Mouse (Mus musculus) lung, postnatal 0 days (tissue): ENCODE data around the gene Gpr33. TPM values are rescaled to one million over a fixed set of nuclear protein-coding genes. Genes with fewer than 3 reads are reported as not detected.

ENCODE experiments used
- ATAC-seq: fragments of 200-750 bp; cut with Nextera tagmentation; 2 replicates; pipeline ENCODE4 v1.8.0; 2017; ENCODE audit warnings: moderate library complexity
- DNase-seq: peaks from one replicate; pipeline ENCODE4 v3.0.0-alpha.2; 2016; ENCODE audit warnings: low spot score
- H3K27ac ChIP-seq: fragments of 300-500 bp; sonication (generic); 2 replicates; pipeline ENCODE4 v1.5.1; 2014; ENCODE audit warnings: antibody characterized with exemption, mild to moderate bottlenecking, low read length, mixed read lengths
- H3K27me3 ChIP-seq: fragments of 300-500 bp; sonication (generic); replicated peaks from 2 replicates; pipeline ENCODE4 v1.6.1; 2014; ENCODE audit warnings: low read length, mixed read lengths; ENCODE audit not compliant: insufficient read depth
- H3K36me3 ChIP-seq: fragments of 300-500 bp; sonication (generic); 2 replicates; pipeline ENCODE4 v1.6.1; 2014; ENCODE audit warnings: low read length, mixed read lengths; ENCODE audit not compliant: insufficient read depth
- H3K4me1 ChIP-seq: fragments of 300-500 bp; sonication (generic); 2 replicates; pipeline ENCODE4 v1.6.1; 2014; ENCODE audit warnings: antibody characterized with exemption, low read depth, low read length, mixed read lengths; ENCODE audit not compliant: insufficient read depth
- H3K4me2 ChIP-seq: fragments of 300-500 bp; sonication (generic); replicated peaks from 2 replicates; pipeline ENCODE4 v1.6.1; 2014; ENCODE audit warnings: low read depth, mild to moderate bottlenecking, low read length, moderate library complexity, mixed read lengths
- H3K4me3 ChIP-seq: fragments of 300-500 bp; sonication (generic); 2 replicates; pipeline ENCODE4 v1.5.1; 2014; ENCODE audit warnings: low read depth, low read length
- H3K9ac ChIP-seq: fragments of 300-500 bp; sonication (generic); replicated peaks from 2 replicates; pipeline ENCODE4 v1.6.1; 2014; ENCODE audit warnings: low read depth, mild to moderate bottlenecking
- H3K9me3 ChIP-seq: fragments of 300-500 bp; sonication (generic); 2 replicates; pipeline ENCODE4 v1.6.1; 2016; ENCODE audit warnings: low read length, mixed read lengths
- CTCF ChIP-seq: IDR thresholded peaks from 2 replicates; pipeline ENCODE4 v1.5.1; 2016; ENCODE audit warnings: antibody characterized with exemption, mild to moderate bottlenecking
- EP300 ChIP-seq: IDR thresholded peaks from 2 replicates; pipeline ENCODE4 v1.6.1; 2016; ENCODE audit warnings: antibody characterized with exemption, mild to moderate bottlenecking, control low read depth
- WGBS: fragments of 180-500 bp; shearing (Covaris S2); extraction: QIAGEN DNeasy Blood & Tissue Kit; methylation state at CpG from one replicate; pipeline ENCODE4 v1.1.7; 2014; 5-methylcytosine and 5-hydroxymethylcytosine counted together
- polyA plus RNA-seq: library from polyadenylated mRNA; unstranded; fragments of >200 nt; fragmentation: Nextera tagmentation; extraction: Ambion mirVana; gene quantifications from 2 replicates; pipeline ENCODE4 v1.2.1, GENCODE M21; 2015

Gene Gpr33
- polyA plus RNA-seq, 1 experiment from 2014 or later: not detected

DNA sequence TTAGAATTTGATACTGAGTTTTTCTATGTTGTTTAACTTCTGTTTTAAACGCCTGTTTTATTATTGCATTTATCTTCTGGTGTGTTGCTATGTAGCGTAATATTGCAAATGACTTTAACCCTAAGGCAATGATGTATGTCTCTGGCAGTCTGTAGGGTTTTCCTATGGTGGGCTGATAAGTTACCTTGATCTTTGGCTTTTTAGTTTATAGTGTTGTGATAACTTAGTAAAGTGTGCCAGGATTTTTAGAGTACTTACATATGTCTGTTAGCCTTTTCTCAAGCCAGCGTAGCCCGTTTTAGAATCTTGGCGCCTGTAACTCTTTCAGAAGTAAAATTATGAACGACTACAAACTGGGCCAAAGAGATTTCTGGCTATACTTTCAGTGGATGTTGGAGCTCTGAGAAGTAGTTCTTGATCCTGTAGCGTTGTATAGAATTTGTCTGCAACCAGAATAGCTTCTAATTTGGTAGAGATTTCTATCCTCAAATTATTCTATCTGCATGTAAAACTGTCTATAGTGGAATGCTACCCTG is 13.3 kb downstream of the Gpr33 start:
- no peak for ATAC-seq
- Histone ChIP-seq H3K27ac (no peak overlapping the region), H3K4me3 (no peak overlapping the region), H3K9ac (no peak overlapping the region), H3K4me2 (no peak overlapping the region), H3K4me1 (no peaks in the 10 kb centered on the region), H3K27me3 (no peaks in the 10 kb centered on the region), H3K36me3 (no peaks in the 10 kb centered on the region), H3K9me3 (no peaks in the 10 kb centered on the region)
- DNase-seq: peak; percentile 32
- TF ChIP-seq CTCF (no peak), EP300 (no peak)
- 52% methylated on average over 7 of the region's 7 CpGs for WGBS

GRCm38 (mm10) chr12:52014044-52014443 is 13.8 kb downstream of the Gpr33 start:
- Histone ChIP-seq H3K9ac (no peak overlapping the region), H3K36me3 (no peaks in the 10 kb centered on the region), H3K27ac (no peak overlapping the region), H3K4me2 (no peak overlapping the region), H3K27me3 (no peaks in the 10 kb centered on the region), H3K4me3 (no peak overlapping the region), H3K4me1 (no peaks in the 10 kb centered on the region), H3K9me3 (no peaks in the 10 kb centered on the region)
- ATAC-seq (peak; percentile 37; the same call in 1 of the 2 replicates), DNase-seq (peak; percentile 61)
- WGBS: 46% methylated on average over 11 of the region's 11 CpGs
- no peak for TF ChIP-seq EP300
- no peak for TF ChIP-seq CTCF

DNA sequence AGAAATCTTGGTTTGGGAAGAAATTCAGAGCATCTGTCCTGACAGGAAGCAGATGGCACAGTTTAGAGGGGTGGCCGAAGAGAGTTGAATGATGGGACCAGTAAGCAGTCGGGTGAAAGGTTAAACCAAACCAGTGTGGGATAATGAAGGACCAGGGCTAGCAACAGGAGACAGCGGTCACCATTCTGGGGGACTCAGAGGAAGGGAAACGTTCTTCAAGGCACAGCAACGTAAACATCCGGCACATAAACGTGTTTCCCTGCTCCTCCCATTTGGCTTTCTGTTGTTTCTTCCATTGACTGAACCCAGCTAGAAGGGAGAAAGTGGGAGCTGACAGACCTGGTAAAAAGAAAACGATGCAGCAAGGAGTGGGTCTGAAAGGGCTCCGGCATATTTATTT is 14.6 kb downstream of the Gpr33 start:
- Histone ChIP-seq H3K27ac (no peak overlapping the region), H3K36me3 (no peaks in the 10 kb centered on the region), H3K4me2 (peak overlapping the region; percentile 15; the same call in 1 of the 2 replicates), H3K4me1 (no peaks in the 10 kb centered on the region), H3K4me3 (no peak overlapping the region), H3K9me3 (no peaks in the 10 kb centered on the region), H3K27me3 (no peaks in the 10 kb centered on the region), H3K9ac (no peak overlapping the region)
- ATAC-seq: 0 out of 2 replicates have a peak, but pooled peaks have one; percentile 16
- TF ChIP-seq CTCF: no peak
- TF ChIP-seq EP300: no peak
- 20% methylated on average over 9 of the region's 9 CpGs for WGBS
- peak; percentile 59 for DNase-seq

DNA sequence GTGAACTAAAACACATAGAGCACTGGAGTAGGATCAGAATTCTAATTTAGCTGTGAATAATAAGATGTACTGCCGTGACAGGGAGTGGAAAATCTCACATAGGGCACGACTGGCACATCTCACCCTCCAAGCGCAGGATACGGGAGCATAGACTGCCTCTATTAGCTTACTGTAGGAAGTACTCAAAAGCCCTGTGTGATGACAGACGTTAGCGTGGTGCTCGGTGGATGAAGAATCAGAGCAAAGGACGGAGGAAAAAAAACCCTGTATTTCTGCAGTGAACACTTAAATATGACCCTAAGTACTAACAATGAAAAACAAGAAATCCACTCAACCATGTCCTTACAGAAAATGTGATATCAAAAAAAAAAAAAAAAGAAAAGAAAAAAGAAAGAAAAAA is 15.7 kb downstream of the Gpr33 start:
- H3K27ac ChIP-seq: no peak overlapping the region
- WGBS: 42% methylated on average over 8 of the region's 8 CpGs

GRCm38 (mm10) chr12:52010630-52010961 is 17.3 kb downstream of the Gpr33 start:
- DNase-seq (peak; percentile 71), ATAC-seq (no peak)
- no peaks in the 10 kb centered on the region for H3K27me3 ChIP-seq
- H3K4me3 ChIP-seq: no peak overlapping the region
- 48% methylated on average over 2 of the region's 2 CpGs for WGBS
- no peak overlapping the region for H3K27ac ChIP-seq
- H3K36me3 ChIP-seq: no peaks in the 10 kb centered on the region
- peak overlapping the region; percentile 28; the same call in 1 of the 2 replicates for H3K4me2 ChIP-seq
- H3K9me3 ChIP-seq: no peaks in the 10 kb centered on the region
- no peaks in the 10 kb centered on the region; the same call in 1 of the 2 replicates for H3K4me1 ChIP-seq
- no peak for TF ChIP-seq EP300
- peak; percentile 64 for TF ChIP-seq CTCF
- no peak overlapping the region for H3K9ac ChIP-seq

More for the DNA sequence above, 15.7 kb downstream of the Gpr33 start:
- Histone ChIP-seq H3K4me3 (no peak overlapping the region), H3K4me1 (no peaks in the 10 kb centered on the region), H3K4me2 (no peak overlapping the region), H3K9ac (no peak overlapping the region), H3K27me3 (no peaks in the 10 kb centered on the region), H3K36me3 (no peaks in the 10 kb centered on the region), H3K9me3 (no peaks in the 10 kb centered on the region)
- no peak for ATAC-seq
- no peak for DNase-seq
- no peak for TF ChIP-seq CTCF
- no peak for TF ChIP-seq EP300

- no peak for DNase-seq
- 61% methylated on average over 15 of the region's 15 CpGs for WGBS
- H3K4me2 ChIP-seq: peak overlapping the region; percentile 28; the same call in 1 of the 2 replicates
- H3K4me3 ChIP-seq: no peak overlapping the region
- H3K27ac ChIP-seq: no peak overlapping the region
- TF ChIP-seq EP300 (no peak), CTCF (no peak)
- H3K36me3 ChIP-seq: no peaks in the 10 kb centered on the region
- no peaks in the 10 kb centered on the region for H3K27me3 ChIP-seq
- no peaks in the 10 kb centered on the region for H3K9me3 ChIP-seq
- ATAC-seq: no peak
- H3K4me1 ChIP-seq: no peaks in the 10 kb centered on the region; the same call in 1 of the 2 replicates
- H3K9ac ChIP-seq: no peak overlapping the region
These were observed 17.8 kb downstream of the Gpr33 start for GRCm38 (mm10) chr12:52009928-52010629.
